Mouse (Mus musculus): ENCODE data around the gene Acaa1b.

Acaa1b gene

GRCm38 (mm10) chr9:119143372-119143771 lies 13.5 kb downstream of the Acaa1b start:
- DNase-seq, result no peak

- DNase-seq, result no peak
These were observed 14.8 kb downstream of the Acaa1b start for GRCm38 (mm10) chr9:119142066-119142465.

GRCm38 (mm10) chr9:119138836-119139235 lies 18.1 kb downstream of the Acaa1b start:
- DNase-seq, result no peak

GRCm38 (mm10) chr9:119130692-119131091 lies 26.2 kb downstream of the Acaa1b start:
- peak in 1 of 2 experiments; percentile 52 for DNase-seq

- DNase-seq, result no peak
These were observed 28.3 kb downstream of the Acaa1b start for GRCm38 (mm10) chr9:119128436-119129181.

- DNase-seq, result no peak
These were observed 34.1 kb downstream of the Acaa1b start for GRCm38 (mm10) chr9:119122596-119123369.

- DNase-seq, result peak; percentile 45 to 63
These were observed 36.7 kb downstream of the Acaa1b start for GRCm38 (mm10) chr9:119120168-119120560.

- peak; percentile 96 to 97 for DNase-seq
These were observed 37.3 kb downstream of the Acaa1b start for GRCm38 (mm10) chr9:119119409-119120167.

- DNase-seq, result no peak
These were observed 42.0 kb downstream of the Acaa1b start for GRCm38 (mm10) chr9:119114911-119115310.

GRCm38 (mm10) chr9:119110640-119111039 lies 46.3 kb downstream of the Acaa1b start:
- peak in 1 of 2 experiments; percentile 54 for DNase-seq

GRCm38 (mm10) chr9:119109685-119110353 lies 47.1 kb downstream of the Acaa1b start:
- no peak for DNase-seq

- peak; percentile 64 to 72 for DNase-seq
These were observed 49.3 kb downstream of the Acaa1b start for GRCm38 (mm10) chr9:119107566-119107965.

- DNase-seq, result no peak
These were observed 54.1 kb downstream of the Acaa1b start for GRCm38 (mm10) chr9:119102783-119103113.

- DNase-seq, result peak; percentile 87 to 92
These were observed 54.7 kb downstream of the Acaa1b start, which contains the start of gene Dlec1 for GRCm38 (mm10) chr9:119101992-119102782. TSS of gene Dlec1 (plus strand) at chr9:119102478.

GRCm38 (mm10) chr9:119100177-119100898 lies 56.6 kb downstream of the Acaa1b start:
- DNase-seq, result peak; percentile 47 to 63
